Mouse (Mus musculus): ENCODE data around the gene Syt5. TPM values are rescaled to one million over a fixed set of nuclear protein-coding genes. Genes with fewer than 3 reads are reported as not detected.

The Syt5 gene
- polyA plus RNA-seq, 1 experiment = 218 TPM

DNA sequence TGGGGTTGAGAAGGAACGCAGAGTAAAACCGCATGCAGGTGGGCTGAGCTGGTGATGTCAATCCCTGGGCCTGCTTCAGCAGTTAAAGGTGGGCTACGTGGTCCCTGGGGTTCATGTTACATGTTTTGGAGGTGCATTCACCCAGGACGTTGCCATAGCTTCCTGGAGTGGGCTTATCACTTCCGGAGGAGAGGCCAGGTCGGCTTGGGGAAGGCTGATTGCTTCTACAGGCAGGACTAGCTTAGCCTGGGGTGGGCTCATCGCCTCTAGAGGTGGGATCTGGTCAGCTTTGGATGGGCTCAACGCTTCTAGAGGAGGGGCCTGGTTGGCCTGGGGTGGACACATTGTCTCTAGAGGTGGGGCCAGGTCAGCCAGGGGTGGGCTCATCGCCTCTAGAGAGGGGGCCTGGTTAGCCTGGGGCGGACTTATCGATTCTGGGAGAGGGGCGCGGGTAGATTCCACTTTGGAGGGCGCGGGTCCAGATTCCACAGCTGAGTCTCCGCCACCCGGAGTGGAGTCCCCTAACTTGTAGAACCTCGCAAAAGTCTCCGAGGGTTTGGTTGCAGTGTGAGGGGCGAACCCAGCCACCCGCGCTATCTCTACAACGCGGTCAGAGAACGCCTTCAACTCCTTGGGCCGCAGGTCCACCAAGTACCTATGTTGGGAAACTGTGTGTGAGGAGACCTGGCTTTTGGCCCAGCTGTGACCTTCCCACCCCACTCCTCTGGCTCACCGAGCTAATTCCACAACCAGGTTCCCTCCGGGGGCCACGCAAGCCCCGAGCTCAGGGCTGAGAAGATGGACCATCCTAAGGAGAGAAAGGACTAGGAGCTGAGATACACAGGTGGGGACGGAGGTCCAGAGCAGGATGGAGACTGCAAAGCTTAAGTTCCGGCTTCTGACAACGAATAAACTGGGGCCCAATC is 23.9 kb downstream of the Syt5 start:
- no peaks in the 10 kb centered on the region for H3K4me1 ChIP-seq (ENCODE audit: control insufficient read depth, insufficient read depth, low read length)
- no peak for TF ChIP-seq CTCF (IDR thresholded peaks at IDR 0.05; ENCODE audit: extremely low read depth, insufficient read depth, low read length)
- no peak for TF ChIP-seq POLR2A (IDR thresholded peaks at IDR 0.05; ENCODE audit: extremely low read depth, insufficient read depth, low read length)
- H3K4me3 ChIP-seq (ENCODE audit: insufficient read depth, low read length) = no peak overlapping the region
- no peak overlapping the region for H3K27ac ChIP-seq (ENCODE audit: insufficient read depth, low read length)

DNA sequence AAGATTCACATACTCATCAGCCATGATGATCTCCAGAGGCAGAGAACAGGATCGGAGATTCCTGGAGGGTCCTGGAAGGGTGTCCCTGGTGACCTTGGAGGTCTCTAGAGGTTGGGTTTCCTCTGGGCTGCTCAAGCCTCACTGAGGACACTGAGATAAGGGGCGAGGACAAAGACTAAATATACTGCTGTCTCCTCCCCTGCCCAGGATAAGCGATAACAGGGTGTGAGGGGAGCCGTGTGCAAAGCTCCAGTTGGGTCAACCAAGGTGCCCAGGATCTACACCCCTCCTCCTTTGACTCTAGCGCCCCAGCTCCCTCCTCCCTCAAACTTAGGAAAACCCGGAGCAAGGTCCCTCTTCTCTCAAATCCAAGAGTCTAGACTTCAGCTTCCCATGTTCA is 25.0 kb downstream of the Syt5 start:
- Histone ChIP-seq H3K4me3 (ENCODE audit: insufficient read depth, low read length) (no peak overlapping the region), H3K4me1 (ENCODE audit: control insufficient read depth, insufficient read depth, low read length) (no peaks in the 10 kb centered on the region), H3K27ac (ENCODE audit: insufficient read depth, low read length) (no peak overlapping the region)
- TF ChIP-seq CTCF (IDR thresholded peaks at IDR 0.05; ENCODE audit: extremely low read depth, insufficient read depth, low read length) = no peak
- no peak for TF ChIP-seq POLR2A (IDR thresholded peaks at IDR 0.05; ENCODE audit: extremely low read depth, insufficient read depth, low read length)

- Histone ChIP-seq H3K4me3 (ENCODE audit: insufficient read depth, low read length) (no peak overlapping the region), H3K27ac (ENCODE audit: insufficient read depth, low read length) (no peak overlapping the region), H3K4me1 (ENCODE audit: control insufficient read depth, insufficient read depth, low read length) (no peaks in the 10 kb centered on the region)
- TF ChIP-seq CTCF (IDR thresholded peaks at IDR 0.05; ENCODE audit: extremely low read depth, insufficient read depth, low read length) (no peak), POLR2A (IDR thresholded peaks at IDR 0.05; ENCODE audit: extremely low read depth, insufficient read depth, low read length) (no peak)
Measured at GRCm38 (mm10) chr7:4521231-4522003, 25.9 kb downstream of the Syt5 start.

- no peak overlapping the region for H3K4me3 ChIP-seq (ENCODE audit: insufficient read depth, low read length)
- no peaks in the 10 kb centered on the region for H3K4me1 ChIP-seq (ENCODE audit: control insufficient read depth, insufficient read depth, low read length)
- H3K27ac ChIP-seq (ENCODE audit: insufficient read depth, low read length) = no peak overlapping the region
- TF ChIP-seq CTCF (IDR thresholded peaks at IDR 0.05; ENCODE audit: extremely low read depth, insufficient read depth, low read length) = no peak
- TF ChIP-seq POLR2A (IDR thresholded peaks at IDR 0.05; ENCODE audit: extremely low read depth, insufficient read depth, low read length) = no peak
Measured at GRCm38 (mm10) chr7:4518487-4518886, 28.9 kb downstream of the Syt5 start.

DNA sequence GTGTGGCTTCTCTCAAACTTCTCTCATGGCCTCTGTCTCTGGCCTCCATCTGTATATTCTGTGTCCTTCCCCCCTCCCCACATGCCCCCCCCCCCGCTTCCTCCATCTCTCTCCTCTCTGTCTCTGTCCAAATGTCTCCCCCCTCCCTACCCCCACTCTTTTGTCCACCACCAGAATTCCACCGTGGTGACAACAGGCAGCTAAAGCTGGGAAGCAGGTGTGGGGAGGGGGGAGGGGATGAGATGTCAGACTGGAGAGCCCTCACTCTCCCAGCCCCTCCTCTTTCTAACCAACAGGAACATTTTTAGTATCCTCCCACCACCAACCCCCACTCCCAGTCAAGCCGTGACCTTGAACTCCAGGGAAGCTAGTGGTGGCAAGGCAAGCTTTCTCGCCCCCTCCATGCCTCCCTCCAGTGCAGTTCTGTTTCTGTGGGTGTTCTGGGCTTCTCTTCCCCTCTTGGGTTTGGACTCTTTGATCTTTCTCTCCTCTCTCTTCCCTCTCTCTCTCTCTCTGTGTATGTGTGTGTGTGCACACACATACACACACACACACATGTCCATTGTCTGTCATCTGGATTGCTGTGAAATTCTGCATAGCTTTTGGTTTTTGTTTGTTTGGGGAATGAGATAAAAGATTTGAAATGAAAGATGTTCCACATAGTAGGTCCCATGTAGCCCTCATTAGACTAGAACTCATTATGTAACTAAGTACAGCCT is 30.9 kb downstream of the Syt5 start, which contains the start of gene Tnnt1:
TSS of gene Tnnt1 (minus strand) at position 51 of the 719 bp plus-strand sequence.
- H3K27ac ChIP-seq (ENCODE audit: insufficient read depth, low read length) = no peak within 1 kb of the TSS
- no peak for TF ChIP-seq POLR2A (IDR thresholded peaks at IDR 0.05; ENCODE audit: extremely low read depth, insufficient read depth, low read length)
- no peak for TF ChIP-seq CTCF (IDR thresholded peaks at IDR 0.05; ENCODE audit: extremely low read depth, insufficient read depth, low read length)
- H3K4me3 ChIP-seq (ENCODE audit: insufficient read depth, low read length) = no peak within 1 kb of the TSS
- no peaks in the 10 kb centered on the region for H3K4me1 ChIP-seq (ENCODE audit: control insufficient read depth, insufficient read depth, low read length)

DNA sequence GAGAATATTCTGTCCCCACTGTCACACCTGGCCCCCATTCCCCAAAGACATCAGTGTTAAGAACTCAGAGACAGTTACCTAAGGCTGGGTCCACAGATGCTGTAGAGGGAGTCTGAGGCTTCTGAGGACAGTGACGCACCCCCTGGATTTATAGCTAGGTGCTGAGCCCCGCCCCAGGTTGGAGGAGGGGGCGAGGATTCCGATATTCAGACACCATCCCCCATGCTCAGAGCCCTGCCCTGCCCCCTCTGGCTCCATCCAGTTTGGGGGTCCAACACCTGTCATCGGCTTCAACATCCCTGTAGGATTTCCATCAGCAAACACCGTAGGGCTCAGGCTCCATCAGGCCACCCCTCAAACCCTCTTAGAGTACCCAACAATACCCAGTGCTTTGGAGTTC is 31.5 kb downstream of the Syt5 start:
- Histone ChIP-seq H3K27ac (ENCODE audit: insufficient read depth, low read length) (no peak overlapping the region), H3K4me3 (ENCODE audit: insufficient read depth, low read length) (no peak overlapping the region), H3K4me1 (ENCODE audit: control insufficient read depth, insufficient read depth, low read length) (no peaks in the 10 kb centered on the region)
- TF ChIP-seq CTCF (IDR thresholded peaks at IDR 0.05; ENCODE audit: extremely low read depth, insufficient read depth, low read length) = no peak
- TF ChIP-seq POLR2A (IDR thresholded peaks at IDR 0.05; ENCODE audit: extremely low read depth, insufficient read depth, low read length) = no peak

DNA sequence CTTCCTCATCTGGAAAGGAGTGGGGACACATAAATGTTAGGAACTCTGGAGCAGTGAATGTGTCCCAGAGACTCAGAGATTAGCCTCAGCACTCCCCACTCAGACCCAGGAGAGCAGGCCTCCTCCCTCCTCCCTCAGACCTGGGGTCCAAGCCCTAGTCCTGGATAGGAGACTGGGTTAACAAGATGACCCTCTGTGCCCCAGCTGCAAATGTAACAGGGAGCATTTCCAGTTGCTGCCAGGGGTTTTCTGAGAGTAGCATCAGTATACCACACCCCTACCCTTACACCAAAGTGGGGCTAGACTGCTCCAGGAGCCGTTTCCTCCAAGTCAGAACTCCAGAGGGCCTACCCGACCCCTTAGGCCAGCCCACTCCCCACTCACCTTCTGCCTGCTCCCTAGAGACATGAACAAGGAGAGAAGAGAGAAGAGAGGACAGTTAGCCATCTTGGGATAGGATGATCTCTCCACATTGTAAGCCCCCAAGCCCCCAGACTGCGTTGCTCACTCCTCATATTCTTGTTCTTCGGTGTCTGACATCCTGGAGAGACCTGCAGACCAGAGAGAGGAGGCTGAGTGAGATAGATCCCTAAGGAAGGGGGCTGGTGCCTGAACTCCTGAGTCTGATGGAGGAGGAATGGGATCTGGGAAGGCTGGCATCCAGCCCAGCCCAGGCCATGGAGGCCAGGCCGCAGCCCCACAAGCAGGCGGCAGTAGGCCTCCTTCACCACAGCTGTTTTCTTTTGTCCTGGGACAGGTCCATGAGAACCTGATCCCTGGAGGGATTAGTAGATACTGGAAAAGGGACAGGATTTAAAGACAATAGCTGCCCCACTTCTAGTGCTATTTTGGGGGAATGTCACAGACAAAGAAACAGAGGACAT is 33.3 kb downstream of the Syt5 start:
- TF ChIP-seq POLR2A (IDR thresholded peaks at IDR 0.05; ENCODE audit: extremely low read depth, insufficient read depth, low read length) (no peak), CTCF (IDR thresholded peaks at IDR 0.05; ENCODE audit: extremely low read depth, insufficient read depth, low read length) (no peak)
- Histone ChIP-seq H3K4me1 (ENCODE audit: control insufficient read depth, insufficient read depth, low read length) (no peaks in the 10 kb centered on the region), H3K4me3 (ENCODE audit: insufficient read depth, low read length) (no peak overlapping the region), H3K27ac (ENCODE audit: insufficient read depth, low read length) (no peak overlapping the region)

GRCm38 (mm10) chr7:4513236-4513635 is 34.1 kb downstream of the Syt5 start:
- H3K4me3 ChIP-seq (ENCODE audit: insufficient read depth, low read length) = no peak overlapping the region
- TF ChIP-seq POLR2A (IDR thresholded peaks at IDR 0.05; ENCODE audit: extremely low read depth, insufficient read depth, low read length) (no peak), CTCF (IDR thresholded peaks at IDR 0.05; ENCODE audit: extremely low read depth, insufficient read depth, low read length) (peak; percentile 69)
- no peak overlapping the region for H3K27ac ChIP-seq (ENCODE audit: insufficient read depth, low read length)
- no peaks in the 10 kb centered on the region for H3K4me1 ChIP-seq (ENCODE audit: control insufficient read depth, insufficient read depth, low read length)
